Mouse (Mus musculus): Measurements from ENCODE around the gene Gstm3. TPM values are rescaled to one million over a fixed set of nuclear protein-coding genes. Genes with fewer than 3 reads are reported as not detected.

Gstm3 gene
- polyA plus RNA-seq (2015; fragmentation: Nextera tagmentation; extraction: Ambion mirVana), result not detected in 2 replicates

GRCm38 (mm10) chr3:107968724-107969395, at the start of gene Gstm3:
TSS of gene Gstm3 (minus strand) at chr3:107969283.

GRCm38 (mm10) chr3:108017473-108018189, 48.5 kb upstream of the Gstm3 start, which contains the start of gene Gstm1:
TSS of gene Gstm1 (minus strand) at chr3:108017973.

GRCm38 (mm10) chr3:107986041-107986562, 17.0 kb upstream of the Gstm3 start, which contains the start of gene Gstm2:
TSS of gene Gstm2 (minus strand) at chr3:107986453.

GRCm38 (mm10) chr3:107943239-107943990, 25.7 kb downstream of the Gstm3 start, which contains the start of gene Gstm6:
TSS of gene Gstm6 (minus strand) at chr3:107943749.

GRCm38 (mm10) chr3:107931670-107932069, 37.4 kb downstream of the Gstm3 start, which contains the start of gene Gstm7:
TSS of gene Gstm7 (minus strand) at chr3:107931817.

Other genes starting within 250 kb of the Gstm3 start
- 11.9 and 14.0 TPM in 2 replicates for gene Csf1, start 208.8 kb downstream of the Gstm3 start, polyA plus RNA-seq (2015; fragmentation: Nextera tagmentation; extraction: Ambion mirVana)
- gene Eps8l3, start 92.1 kb downstream of the Gstm3 start, polyA plus RNA-seq (2015; fragmentation: Nextera tagmentation; extraction: Ambion mirVana), result not detected in 2 replicates
- 376 and 412 TPM in 2 replicates for gene Gstm5, start 73.5 kb downstream of the Gstm3 start, polyA plus RNA-seq (2015; fragmentation: Nextera tagmentation; extraction: Ambion mirVana)
- gene Gstm7, start 37.5 kb downstream of the Gstm3 start, polyA plus RNA-seq (2015; fragmentation: Nextera tagmentation; extraction: Ambion mirVana), result 35.9 and 41.4 TPM in 2 replicates
- gene Gstm6, start 25.5 kb downstream of the Gstm3 start, polyA plus RNA-seq (2015; fragmentation: Nextera tagmentation; extraction: Ambion mirVana), result 13.3 and 16.4 TPM in 2 replicates
- 12.0 and 19.7 TPM in 2 replicates for gene Gstm2, start 17.2 kb upstream of the Gstm3 start, polyA plus RNA-seq (2015; fragmentation: Nextera tagmentation; extraction: Ambion mirVana)
- gene Gstm1, start 48.7 kb upstream of the Gstm3 start, polyA plus RNA-seq (2015; fragmentation: Nextera tagmentation; extraction: Ambion mirVana), result 540 and 612 TPM in 2 replicates
- 24.6 and 24.8 TPM in 2 replicates for gene Gstm4, start 75.6 kb upstream of the Gstm3 start, polyA plus RNA-seq (2015; fragmentation: Nextera tagmentation; extraction: Ambion mirVana)
- gene Ampd2, start 117.4 kb upstream of the Gstm3 start, polyA plus RNA-seq (2015; fragmentation: Nextera tagmentation; extraction: Ambion mirVana), result 46.4 and 51.5 TPM in 2 replicates
- gene Gnat2, start 123.5 kb upstream of the Gstm3 start, polyA plus RNA-seq (2015; fragmentation: Nextera tagmentation; extraction: Ambion mirVana), result 0.09 TPM in 1 of 2 replicates, not detected in the other
- 74.5 and 76.0 TPM in 2 replicates for gene Gnai3, start 176.9 kb upstream of the Gstm3 start, polyA plus RNA-seq (2015; fragmentation: Nextera tagmentation; extraction: Ambion mirVana)
- 8.6 TPM in 2 replicates for gene Gpr61, start 185.6 kb upstream of the Gstm3 start, polyA plus RNA-seq (2015; fragmentation: Nextera tagmentation; extraction: Ambion mirVana)
- gene Amigo1, start 217.1 kb upstream of the Gstm3 start, polyA plus RNA-seq (2015; fragmentation: Nextera tagmentation; extraction: Ambion mirVana), result 13.9 and 16.3 TPM in 2 replicates
- gene Cyb561d1, start 231.9 kb upstream of the Gstm3 start, polyA plus RNA-seq (2015; fragmentation: Nextera tagmentation; extraction: Ambion mirVana), result 2.4 and 2.7 TPM in 2 replicates
- 12.6 and 13.1 TPM in 2 replicates for gene Atxn7l2, start 241.7 kb upstream of the Gstm3 start, polyA plus RNA-seq (2015; fragmentation: Nextera tagmentation; extraction: Ambion mirVana)

Data from neural tube, postnatal 0 days (tissue).